Mouse (Mus musculus): ENCODE measurements around the gene Tet1.

DNA sequence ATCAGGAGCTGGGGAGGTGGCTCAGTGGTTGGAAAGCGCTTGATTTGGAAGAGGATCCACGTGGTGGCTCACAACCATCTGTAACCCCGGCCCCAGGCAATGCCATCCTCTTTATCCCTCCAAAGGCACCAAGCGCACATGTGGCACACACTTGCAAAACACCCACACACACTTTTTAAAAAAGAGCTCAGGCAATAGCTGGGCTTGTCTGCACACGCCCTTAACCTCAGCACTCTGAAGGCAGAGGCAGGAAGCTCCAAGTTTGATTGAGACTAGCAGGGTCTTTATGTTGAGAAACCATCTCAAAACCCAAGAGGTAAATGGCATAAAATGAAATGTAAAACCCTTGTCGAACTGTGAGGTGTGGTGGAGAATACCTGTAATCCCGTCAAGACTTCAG lies 57.2 kb downstream of the Tet1 start:
- no peak for TF ChIP-seq CTCF (IDR thresholded peaks at IDR 0.05; ENCODE audit: low read depth)
- TF ChIP-seq EP300 (optimal IDR thresholded peaks at IDR 0.05), result no peak
